Mouse (Mus musculus): Measurements from ENCODE around the gene Bdh1. TPM values are rescaled to one million over a fixed set of nuclear protein-coding genes. Genes with fewer than 3 reads are reported as not detected.

The Bdh1 gene
- polyA plus RNA-seq, 2 experiments: 28.5 to 43.9 TPM

- H3K4me2 ChIP-seq (replicated peaks; ENCODE audit: low read depth, low read length, severe bottlenecking): no peak overlapping the region
- no peaks in the 10 kb centered on the region for H3K9me3 ChIP-seq (ENCODE audit: control insufficient read depth, low read length)
- H3K4me1 ChIP-seq (ENCODE audit: control insufficient read depth, insufficient read depth, low read length): peaks cover 33% of the 10 kb centered on the region
- H3K36me3 ChIP-seq (ENCODE audit: control insufficient read depth, insufficient read depth, low read length): no peaks in the 10 kb centered on the region
- DNase-seq (ENCODE audit: low spot score) (peak; percentile 52), ATAC-seq (ENCODE audit: low FRiP score, low read depth) (no peak)
- no peak overlapping the region for H3K9ac ChIP-seq (ENCODE audit: low read depth, low read length, severe bottlenecking)
- H3K27ac ChIP-seq (replicated peaks; ENCODE audit: low read depth, low read length): peak overlapping the region; percentile 89
- no peaks in the 10 kb centered on the region for H3K27me3 ChIP-seq (ENCODE audit: control insufficient read depth, insufficient read depth, low read length)
- H3K4me3 ChIP-seq (replicated peaks; ENCODE audit: low read length): no peak overlapping the region
- WGBS: 37% methylated on average over 14 of the region's 14 CpGs
- TF ChIP-seq POLR2A (IDR thresholded peaks at IDR 0.05; ENCODE audit: borderline replicate concordance, extremely low read depth, insufficient read depth, insufficient read length): no peak
These were observed 85.9 kb downstream of the Bdh1 start for GRCm38 (mm10) chr16:31507794-31508526.

Other genes with a start within 250 kb of the Bdh1 start
- gene Acap2, start 221.0 kb upstream of the Bdh1 start, polyA plus RNA-seq (2012; rRNA removed): 24.8 and 26.1 TPM in 2 replicates
- 24.9 and 28.0 TPM in 2 replicates for gene Acap2, start 221.0 kb upstream of the Bdh1 start, polyA plus RNA-seq (2014; fragmentation: Nextera tagmentation; extraction: Ambion mirVana)
- 30.5 and 40.5 TPM in 2 replicates for gene Ppp1r2, start 147.0 kb upstream of the Bdh1 start, polyA plus RNA-seq (2012; rRNA removed)
- gene Ppp1r2, start 147.0 kb upstream of the Bdh1 start, polyA plus RNA-seq (2014; fragmentation: Nextera tagmentation; extraction: Ambion mirVana): 77.3 and 77.7 TPM in 2 replicates
- 29.4 and 40.8 TPM in 2 replicates for gene Apod, start 107.5 kb upstream of the Bdh1 start, polyA plus RNA-seq (2012; rRNA removed)
- gene Apod, start 107.5 kb upstream of the Bdh1 start, polyA plus RNA-seq (2014; fragmentation: Nextera tagmentation; extraction: Ambion mirVana): 69.9 and 76.8 TPM in 2 replicates
- gene Dlg1, start 241.2 kb downstream of the Bdh1 start, polyA plus RNA-seq (2012; rRNA removed): 55.1 and 62.0 TPM in 2 replicates
- 37.9 and 40.5 TPM in 2 replicates for gene Dlg1, start 241.2 kb downstream of the Bdh1 start, polyA plus RNA-seq (2014; fragmentation: Nextera tagmentation; extraction: Ambion mirVana)